Mouse (Mus musculus): ENCODE results near the gene Ifit2.
"Not testable (repeated sequence)": the region's sequence is repeated elsewhere in the genome, so short reads cannot be mapped to it uniquely, and the experiment has no call there.

Gene Ifit2

GRCm38 (mm10) chr19:34599250-34599649 lies 48.8 kb downstream of the Ifit2 start:
- not testable (repeated sequence) for DNase-seq

- not testable (repeated sequence) for DNase-seq
Observed at GRCm38 (mm10) chr19:34601888-34602287, 51.4 kb downstream of the Ifit2 start, which contains the start of gene Ifit1bl1. Ifit1bl1 (minus strand) TSS chr19:34601956.

- DNase-seq = no peak
Observed at GRCm38 (mm10) chr19:34605472-34605871, 55.0 kb downstream of the Ifit2 start.

- DNase-seq = peak; percentile 83
Observed at GRCm38 (mm10) chr19:34607237-34608051, 57.0 kb downstream of the Ifit2 start, which contains the start of gene Ifit3b. Ifit3b (plus strand) TSS chr19:34607970.

- not testable (repeated sequence) for DNase-seq
Observed at GRCm38 (mm10) chr19:34610118-34610517, 59.6 kb downstream of the Ifit2 start.

- DNase-seq = not testable (repeated sequence)
Observed at GRCm38 (mm10) chr19:34612243-34613001, 61.9 kb downstream of the Ifit2 start.

- no peak for DNase-seq
Observed at GRCm38 (mm10) chr19:34620871-34621270, 70.4 kb downstream of the Ifit2 start.

- no peak for DNase-seq
Observed at GRCm38 (mm10) chr19:34623781-34624180, 73.3 kb downstream of the Ifit2 start.

GRCm38 (mm10) chr19:34624663-34625062 lies 74.2 kb downstream of the Ifit2 start:
- no peak for DNase-seq

Data from kidney, adult 9 months (tissue).